25 mouse cellular contexts compared by ENCODE assay signal in the genomic region with DNA sequence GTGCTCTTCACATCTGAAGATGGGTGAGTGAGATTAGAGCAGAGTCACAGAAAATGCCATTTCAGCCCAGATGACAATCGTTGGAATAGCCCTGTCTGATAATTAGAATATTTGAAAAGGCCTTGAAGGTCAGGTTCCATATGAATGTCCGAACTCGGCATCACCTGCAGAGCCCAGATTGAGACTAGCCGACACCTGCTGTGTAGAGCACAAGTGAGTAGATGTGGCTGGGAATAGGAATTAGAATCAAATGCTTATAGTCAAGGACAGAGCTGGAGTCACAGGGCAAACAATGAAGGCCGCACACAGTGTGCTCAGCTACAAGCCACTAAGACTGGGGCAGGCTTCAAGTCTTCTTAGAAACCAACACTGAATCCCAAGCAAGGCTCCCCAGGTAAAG. TPM values are rescaled to one million over a fixed set of nuclear protein-coding genes. Genes with fewer than 3 reads are reported as not detected.
A peak's percentile ranks its signal among the peaks of the same experiment; 100 is the strongest.
DNase-seq lines count a peak whose midpoint lies in the region; ATAC-seq and TF ChIP-seq lines count a peak whose summit lies in the region.
"Had no signal": no experiment of that assay in that cellular context is flagged by ENCODE, and none has a peak within 500 bp of the region (broad histone marks: within the 10 kb centered on the region; RNA-seq: fewer than 3 reads in every experiment).

No protein-coding gene starts in this region.

- no peaks in the 10 kb centered on the region for H3K36me3 ChIP-seq in midbrain, embryonic 11.5 days (ENCODE audit: control insufficient read depth, insufficient read depth, low read length)
- H3K36me3 ChIP-seq in midbrain, postnatal 0 days (ENCODE audit: insufficient read depth, low read length): no peaks in the 10 kb centered on the region
- peaks cover 9% of the 10 kb centered on the region; the same call in 1 of the 2 replicates for H3K36me3 ChIP-seq in forebrain, embryonic 12.5 days (replicated peaks)

- peak; percentile 61 for DNase-seq in midbrain, embryonic 11.5 days (ENCODE audit: low spot score, missing footprints)
- DNase-seq in midbrain, postnatal 0 days (ENCODE audit: low spot score): no peak
- DNase-seq in ES-CJ7 (ENCODE audit: low read depth, low spot score) (peak; percentile 62), R1 (ENCODE audit: low read depth, low spot score) (peak; percentile 78), ZHBTc4 (ENCODE audit: low read depth, low spot score) (peak; percentile 64)
- no peak for DNase-seq in right cerebral cortex, adult 2 months (ENCODE audit: low spot score in 2 of 2)
- DNase-seq in right cerebral cortex, postnatal 4 days: no peak
- DNase-seq: adrenal gland, adult 2 months; adrenal gland, adult 8-10 months; adrenal gland, postnatal 10 days; adrenal gland, postnatal 14 days; adrenal gland, postnatal 25 days; adrenal gland, postnatal 36 days; B cell, adult 2 months; cerebellum, adult 11 months; cerebellum, adult 11-12 months; cerebellum, adult 18-20 months; cerebellum, adult 2 months; cerebellum, adult 8-10 months had no signal

- ATAC-seq in midbrain, embryonic 11.5 days (ENCODE audit: low FRiP score): no peak
- ATAC-seq in midbrain, postnatal 0 days (ENCODE audit: low FRiP score): no peak
- no peak for ATAC-seq in forebrain, embryonic 12.5 days (ENCODE audit: low FRiP score)
- ATAC-seq: activated CD4-positive, CD25-positive, alpha-beta regulatory T cell, adult 4 months; CD4-positive, CD25-positive, alpha-beta regulatory T cell, adult 4 months; Patski had no signal

- no peaks in the 10 kb centered on the region for H3K9me3 ChIP-seq in midbrain, embryonic 11.5 days (ENCODE audit: control insufficient read depth, low read length)
- no peaks in the 10 kb centered on the region for H3K9me3 ChIP-seq in midbrain, postnatal 0 days (ENCODE audit: low read length)
- no peaks in the 10 kb centered on the region for H3K9me3 ChIP-seq in forebrain, embryonic 12.5 days
- H3K9me3 ChIP-seq: G1E had no signal

- 80% methylated on average over 5 of the region's 5 CpGs for WGBS in midbrain, embryonic 11.5 days
- 78% methylated on average over 5 of the region's 5 CpGs for whole genome bisulfite sequencing in midbrain, postnatal 0 days
- WGBS in forebrain, embryonic 12.5 days: 87% methylated on average over 5 of the region's 5 CpGs

- no peak for TF ChIP-seq CTCF in midbrain, postnatal 0 days (IDR thresholded peaks at IDR 0.05)

- no peak overlapping the region for H3K27ac ChIP-seq in midbrain, embryonic 11.5 days (ENCODE audit: low read depth, low read length)
- H3K27ac ChIP-seq in midbrain, postnatal 0 days (ENCODE audit: low read depth, low read length): no peak overlapping the region
- H3K27ac ChIP-seq in forebrain, embryonic 12.5 days: no peak overlapping the region

- peaks cover 2% of the 10 kb centered on the region; the same call in 1 of the 2 replicates for H3K4me1 ChIP-seq in midbrain, embryonic 11.5 days (ENCODE audit: control insufficient read depth, insufficient read depth, low read length)
- peaks cover 6% of the 10 kb centered on the region; the same call in 1 of the 2 replicates for H3K4me1 ChIP-seq in midbrain, postnatal 0 days (ENCODE audit: insufficient read depth, low read length)
- peaks cover 14% of the 10 kb centered on the region for H3K4me1 ChIP-seq in forebrain, embryonic 12.5 days

- no peaks in the 10 kb centered on the region for H3K27me3 ChIP-seq in midbrain, embryonic 11.5 days (ENCODE audit: control insufficient read depth, insufficient read depth, low read length)
- H3K27me3 ChIP-seq in midbrain, postnatal 0 days (ENCODE audit: insufficient read depth, low read length): no peaks in the 10 kb centered on the region
- no peaks in the 10 kb centered on the region for H3K27me3 ChIP-seq in forebrain, embryonic 12.5 days
- H3K27me3 ChIP-seq: CH12.LX, Patski had no signal

- no peak overlapping the region for H3K4me2 ChIP-seq in midbrain, embryonic 11.5 days
- no peak overlapping the region for H3K4me2 ChIP-seq in midbrain, postnatal 0 days (ENCODE audit: low read depth, low read length, poor library complexity, severe bottlenecking)
- H3K4me2 ChIP-seq in forebrain, embryonic 12.5 days: no peak overlapping the region

- H3K9ac ChIP-seq in midbrain, embryonic 11.5 days (ENCODE audit: low read length): no peak overlapping the region
- H3K9ac ChIP-seq in midbrain, postnatal 0 days (replicated peaks; ENCODE audit: low read length, poor library complexity, severe bottlenecking): no peak overlapping the region
- H3K9ac ChIP-seq in forebrain, embryonic 12.5 days: no peak overlapping the region

- H3K4me3 ChIP-seq in midbrain, embryonic 11.5 days (ENCODE audit: low read depth, low read length): no peak overlapping the region
- H3K4me3 ChIP-seq in midbrain, postnatal 0 days (ENCODE audit: low read depth, low read length): no peak overlapping the region
- no peak overlapping the region for H3K4me3 ChIP-seq in forebrain, embryonic 12.5 days (replicated peaks)

RNA-seq across cellular contexts. Expression of a gene that starts 6.3 kb away (rescaled TPM):
- 19.7 TPM in 2 replicates for polyA plus RNA-seq in midbrain, embryonic 11.5 days (2014; fragmentation: Nextera tagmentation; extraction: Ambion mirVana)
- 50.4 and 51.4 TPM in 2 replicates for total RNA-seq in midbrain, postnatal 0 days (2014; rRNA removed)
- polyA plus RNA-seq in midbrain, postnatal 0 days (2015; fragmentation: Nextera tagmentation; extraction: Ambion mirVana): 22.9 and 25.6 TPM in 2 replicates
- polyA plus RNA-seq in forebrain, embryonic 12.5 days (2016; fragmentation: Nextera tagmentation; extraction: Ambion mirVana): 16.5 and 21.4 TPM in 2 replicates

Comparison
In these comparisons a context has a peak if more than half of its experiments do, and no peak if none do; other contexts are left out.
1. DNase-seq: peak in midbrain, embryonic 11.5 days (single experiment), ES-CJ7 (single experiment), R1 (single experiment) and ZHBTc4 (single experiment); none in midbrain, postnatal 0 days (single experiment), right cerebral cortex, adult 2 months (0 of 2) and right cerebral cortex, postnatal 4 days (single experiment).